Mouse (Mus musculus) midbrain, embryonic 10.5 days (tissue): ENCODE results near the gene Plcg1. TPM values are rescaled to one million over a fixed set of nuclear protein-coding genes. Genes with fewer than 3 reads are reported as not detected.

Experiments used
- DNase-seq: peaks from one replicate; pipeline ENCODE4 v3.0.0-alpha.2; 2017; ENCODE audit warnings: low spot score
- H3K27ac ChIP-seq: fragments of 300-500 bp; sonication (generic); replicated peaks from 2 replicates; pipeline ENCODE4 v1.5.1; 2016; ENCODE audit warnings: mild to moderate bottlenecking
- H3K27me3 ChIP-seq: fragments of 300-500 bp; sonication (generic); 2 replicates; pipeline ENCODE4 v1.6.1; 2016; ENCODE audit warnings: low read depth, mild to moderate bottlenecking; ENCODE audit not compliant: poor library complexity, severe bottlenecking
- H3K36me3 ChIP-seq: fragments of 300-500 bp; sonication (generic); 2 replicates; pipeline ENCODE4 v1.6.1; 2016; ENCODE audit warnings: mild to moderate bottlenecking, moderate library complexity
- H3K4me1 ChIP-seq: fragments of 300-500 bp; sonication (generic); 2 replicates; pipeline ENCODE4 v1.6.1; 2016
- H3K4me3 ChIP-seq: fragments of 300-500 bp; sonication (generic); 2 replicates; pipeline ENCODE4 v1.5.1; 2016; ENCODE audit warnings: mild to moderate bottlenecking, moderate library complexity
- H3K9me3 ChIP-seq: fragments of 300-500 bp; sonication (generic); replicated peaks from 2 replicates; pipeline ENCODE4 v1.6.1; 2016; ENCODE audit warnings: mild to moderate bottlenecking
- WGBS: fragments of 180-500 bp; shearing (Covaris S2); methylation state at CpG from one replicate; pipeline ENCODE4 v1.1.7; 2016; 5-methylcytosine and 5-hydroxymethylcytosine counted together
- polyA plus RNA-seq: library from polyadenylated mRNA; unstranded; fragments of >200 nt; fragmentation: Nextera tagmentation; extraction: Ambion mirVana; gene quantifications from 2 replicates; pipeline ENCODE4 v1.2.1, GENCODE M21; 2016

Gene Plcg1
- polyA plus RNA-seq, 1 experiment from 2014 or later = 57.4 TPM

GRCm38 (mm10) chr2:160765096-160765495, 34.0 kb downstream of the Plcg1 start:
- peaks cover 9% of the 10 kb centered on the region for H3K4me1 ChIP-seq
- no peak overlapping the region for H3K27ac ChIP-seq
- WGBS = 84% methylated on average over 3 of the region's 3 CpGs
- peaks cover 90% of the 10 kb centered on the region for H3K36me3 ChIP-seq
- no peak overlapping the region for H3K4me3 ChIP-seq
- no peaks in the 10 kb centered on the region for H3K27me3 ChIP-seq
- H3K9me3 ChIP-seq = no peaks in the 10 kb centered on the region
- no peak for DNase-seq

- Histone ChIP-seq H3K4me3 (no peak overlapping the region), H3K4me1 (peaks cover 9% of the 10 kb centered on the region), H3K36me3 (peaks cover 78% of the 10 kb centered on the region), H3K27me3 (no peaks in the 10 kb centered on the region), H3K9me3 (no peaks in the 10 kb centered on the region), H3K27ac (no peak overlapping the region)
- no peak for DNase-seq
- WGBS = 81% methylated on average over 5 of the region's 5 CpGs
Observed at GRCm38 (mm10) chr2:160766371-160766771, 35.3 kb downstream of the Plcg1 start.

GRCm38 (mm10) chr2:160767201-160767600, 36.1 kb downstream of the Plcg1 start:
- Histone ChIP-seq H3K27ac (no peak overlapping the region), H3K27me3 (no peaks in the 10 kb centered on the region), H3K4me3 (no peak overlapping the region), H3K9me3 (no peaks in the 10 kb centered on the region), H3K4me1 (peaks cover 9% of the 10 kb centered on the region), H3K36me3 (peaks cover 69% of the 10 kb centered on the region)
- 91% methylated on average over 2 of the region's 2 CpGs for WGBS
- DNase-seq = no peak

- no peak overlapping the region for H3K4me3 ChIP-seq
- DNase-seq = no peak
- H3K4me1 ChIP-seq = peaks cover 9% of the 10 kb centered on the region
- no peaks in the 10 kb centered on the region for H3K27me3 ChIP-seq
- WGBS = 87% methylated on average over 4 of the region's 4 CpGs
- H3K36me3 ChIP-seq = peaks cover 60% of the 10 kb centered on the region
- H3K9me3 ChIP-seq = no peaks in the 10 kb centered on the region
- H3K27ac ChIP-seq = no peak overlapping the region
Observed at GRCm38 (mm10) chr2:160768097-160768695, 37.1 kb downstream of the Plcg1 start.

GRCm38 (mm10) chr2:160768997-160769396, 37.9 kb downstream of the Plcg1 start:
- peaks cover 52% of the 10 kb centered on the region for H3K36me3 ChIP-seq
- no peaks in the 10 kb centered on the region for H3K9me3 ChIP-seq
- no peak for DNase-seq
- no peak overlapping the region for H3K4me3 ChIP-seq
- WGBS = 95% methylated on average over 2 of the region's 2 CpGs
- H3K4me1 ChIP-seq = peaks cover 9% of the 10 kb centered on the region
- H3K27me3 ChIP-seq = no peaks in the 10 kb centered on the region
- no peak overlapping the region for H3K27ac ChIP-seq

GRCm38 (mm10) chr2:160770409-160770808, 39.3 kb downstream of the Plcg1 start:
- H3K9me3 ChIP-seq = no peaks in the 10 kb centered on the region
- DNase-seq = no peak
- H3K36me3 ChIP-seq = peaks cover 37% of the 10 kb centered on the region
- no peak overlapping the region for H3K4me3 ChIP-seq
- no peaks in the 10 kb centered on the region for H3K27me3 ChIP-seq
- H3K4me1 ChIP-seq = peaks cover 2% of the 10 kb centered on the region; the same call in 1 of the 2 replicates
- H3K27ac ChIP-seq = no peak overlapping the region

- Histone ChIP-seq H3K9me3 (no peaks in the 10 kb centered on the region), H3K4me3 (no peak overlapping the region), H3K36me3 (peaks cover 34% of the 10 kb centered on the region), H3K4me1 (no peaks in the 10 kb centered on the region), H3K27me3 (no peaks in the 10 kb centered on the region), H3K27ac (no peak overlapping the region)
- no peak for DNase-seq
- WGBS = 79% methylated on average over 1 of the region's 1 CpGs
Observed at GRCm38 (mm10) chr2:160770871-160771270, 39.8 kb downstream of the Plcg1 start.

- Histone ChIP-seq H3K4me3 (no peak overlapping the region), H3K36me3 (peaks cover 29% of the 10 kb centered on the region), H3K9me3 (no peaks in the 10 kb centered on the region), H3K27me3 (no peaks in the 10 kb centered on the region), H3K4me1 (no peaks in the 10 kb centered on the region), H3K27ac (no peak overlapping the region)
- whole genome bisulfite sequencing = 86% methylated on average over 8 of the region's 8 CpGs
- no peak for DNase-seq
Observed at GRCm38 (mm10) chr2:160771325-160772276, 40.5 kb downstream of the Plcg1 start.

GRCm38 (mm10) chr2:160778034-160778433, 46.9 kb downstream of the Plcg1 start:
- WGBS = 90% methylated on average over 2 of the region's 2 CpGs
- DNase-seq = no peak
- Histone ChIP-seq H3K4me3 (no peak overlapping the region), H3K9me3 (no peaks in the 10 kb centered on the region), H3K27ac (no peak overlapping the region), H3K36me3 (peaks cover 23% of the 10 kb centered on the region), H3K4me1 (no peaks in the 10 kb centered on the region), H3K27me3 (no peaks in the 10 kb centered on the region)

- Histone ChIP-seq H3K4me3 (no peak overlapping the region), H3K9me3 (no peaks in the 10 kb centered on the region), H3K27ac (no peak overlapping the region), H3K27me3 (no peaks in the 10 kb centered on the region), H3K36me3 (peaks cover 23% of the 10 kb centered on the region), H3K4me1 (no peaks in the 10 kb centered on the region)
- WGBS = 92% methylated on average over 13 of the region's 13 CpGs
- no peak for DNase-seq
Observed at GRCm38 (mm10) chr2:160780154-160780833, 49.2 kb downstream of the Plcg1 start.

- H3K4me3 ChIP-seq = no peak overlapping the region
Observed at GRCm38 (mm10) chr2:160780834-160781219, 49.7 kb downstream of the Plcg1 start.

GRCm38 (mm10) chr2:160786333-160786732, 55.2 kb downstream of the Plcg1 start:
- Histone ChIP-seq H3K9me3 (no peaks in the 10 kb centered on the region), H3K4me3 (no peak overlapping the region), H3K4me1 (no peaks in the 10 kb centered on the region), H3K36me3 (peaks cover 6% of the 10 kb centered on the region; the same call in 1 of the 2 replicates), H3K27me3 (no peaks in the 10 kb centered on the region), H3K27ac (no peak overlapping the region)
- WGBS = 76% methylated on average over 1 of the region's 1 CpGs
- no peak for DNase-seq

More at GRCm38 (mm10) chr2:160780834-160781219, 49.7 kb downstream of the Plcg1 start:
- Histone ChIP-seq H3K27me3 (no peaks in the 10 kb centered on the region), H3K36me3 (peaks cover 23% of the 10 kb centered on the region), H3K27ac (no peak overlapping the region), H3K9me3 (no peaks in the 10 kb centered on the region), H3K4me1 (no peaks in the 10 kb centered on the region)
- WGBS = 94% methylated on average over 2 of the region's 2 CpGs
- no peak for DNase-seq
